Mouse (Mus musculus) left cerebral cortex, postnatal 36 days (tissue): ENCODE data around the gene C130060K24Rik. TPM values are rescaled to one million over a fixed set of nuclear protein-coding genes. Genes with fewer than 3 reads are reported as not detected.

ENCODE experiments used
- DNase-seq, 2 experiments: peaks; one replicate each; pipeline ENCODE4 v3.0.0; 2021 to 2022; ENCODE audit warnings: low spot score in 2 of 2, mixed read lengths in 1 of 2
- intact Hi-C: fragments of 180-260 bp; cut with DNase I; formaldehyde crosslinking; loops from one replicate; pipeline ENCODE4 v1.15.1; 2025
- total RNA-seq, 2 experiments: library from RNA; stranded (reverse); gene quantifications; 2 replicates each; pipeline ENCODE4 v1.2.3; 2021

C130060K24Rik gene
- total RNA-seq: under 1 TPM; 0.15 to 0.52 TPM

DNA sequence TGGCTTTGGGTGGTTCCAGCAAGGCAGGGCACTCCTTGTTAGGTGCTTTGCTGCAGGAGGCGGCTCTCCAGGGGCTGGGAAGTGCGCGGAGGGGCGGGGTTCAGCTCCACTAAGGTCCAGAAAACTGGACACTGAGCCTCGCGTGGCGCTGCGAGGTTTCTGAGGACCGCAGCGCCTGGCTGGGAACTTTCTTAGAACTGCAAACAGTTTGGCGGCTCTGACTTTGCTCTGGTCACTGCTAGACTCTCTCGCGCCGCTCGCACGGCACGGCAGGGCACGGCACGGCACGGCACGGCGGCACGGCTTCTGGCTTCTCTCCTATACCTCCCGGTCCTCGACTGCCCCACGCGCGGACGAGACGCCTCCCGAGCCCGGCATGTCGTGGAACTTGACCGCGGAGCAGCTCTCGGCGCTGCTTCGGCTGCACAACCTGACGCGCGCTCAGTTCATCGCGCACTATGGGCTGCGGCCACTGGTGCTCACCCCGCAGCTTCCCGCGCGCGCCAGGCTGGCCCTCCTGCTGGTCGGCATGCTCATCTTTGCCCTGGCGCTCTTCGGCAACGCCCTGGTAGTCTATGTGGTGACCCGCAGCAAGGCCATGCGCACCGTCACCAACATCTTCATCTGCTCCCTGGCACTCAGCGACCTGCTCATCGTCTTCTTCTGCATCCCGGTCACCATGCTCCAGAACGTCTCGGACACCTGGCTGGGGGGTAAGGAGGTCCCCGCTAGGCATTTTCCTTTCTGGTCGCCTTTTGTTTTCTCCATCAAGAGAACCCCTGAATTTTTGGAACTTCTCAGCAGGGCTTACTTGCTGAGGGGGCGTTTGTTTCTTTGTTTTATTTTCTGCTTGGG is at the start of gene C130060K24Rik:
TSS of gene C130060K24Rik (plus strand) at position 188 of the 855 bp plus-strand sequence.
- intact Hi-C loops: no loop called here
- no peak for DNase-seq

DNA sequence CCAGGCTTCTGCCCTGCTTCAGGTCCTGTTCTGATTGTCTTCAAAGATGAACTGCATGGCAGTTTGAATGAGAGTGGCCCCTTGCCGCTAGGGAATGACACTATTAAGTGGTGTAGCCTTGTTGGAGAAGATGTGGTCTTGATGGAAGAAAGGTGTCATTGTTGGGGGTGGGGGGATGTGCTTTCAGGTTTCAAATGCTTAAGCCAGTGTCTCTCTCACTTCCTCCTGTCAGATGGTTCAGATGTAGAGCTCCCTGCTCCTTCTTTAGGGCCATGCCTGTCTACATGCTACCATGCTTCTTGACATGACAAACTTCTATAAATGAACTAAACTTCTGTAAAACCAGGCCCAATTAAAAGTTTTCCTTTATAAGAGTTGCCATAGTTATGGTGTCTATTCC is 46.7 kb upstream of the C130060K24Rik start:
- intact Hi-C loops: no loop called here
- DNase-seq: no peak

GRCm38 (mm10) chr6:65339391-65339790 is 41.5 kb upstream of the C130060K24Rik start:
- DNase-seq: no peak
- intact Hi-C loops: no loop called here

DNA sequence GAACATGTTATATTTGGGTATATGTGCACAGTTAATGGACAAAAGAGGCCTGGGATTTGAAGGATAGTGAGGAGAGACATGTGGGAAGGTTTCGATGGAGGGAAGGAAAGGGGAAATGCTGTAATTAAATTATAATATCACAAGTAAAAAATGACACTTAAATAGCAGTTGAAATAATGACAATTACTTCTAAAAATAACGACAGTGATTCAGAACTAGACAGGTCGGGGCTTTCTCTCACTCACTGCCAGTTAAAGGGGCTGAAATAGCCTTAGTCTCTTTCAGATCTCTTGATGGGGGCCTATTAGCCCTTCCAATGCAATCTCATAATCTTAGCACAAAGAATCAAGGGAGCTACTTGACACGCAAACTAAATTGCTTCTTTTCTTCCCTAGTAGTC is 39.5 kb upstream of the C130060K24Rik start:
- intact Hi-C loops: no loop called here
- no peak for DNase-seq

DNA sequence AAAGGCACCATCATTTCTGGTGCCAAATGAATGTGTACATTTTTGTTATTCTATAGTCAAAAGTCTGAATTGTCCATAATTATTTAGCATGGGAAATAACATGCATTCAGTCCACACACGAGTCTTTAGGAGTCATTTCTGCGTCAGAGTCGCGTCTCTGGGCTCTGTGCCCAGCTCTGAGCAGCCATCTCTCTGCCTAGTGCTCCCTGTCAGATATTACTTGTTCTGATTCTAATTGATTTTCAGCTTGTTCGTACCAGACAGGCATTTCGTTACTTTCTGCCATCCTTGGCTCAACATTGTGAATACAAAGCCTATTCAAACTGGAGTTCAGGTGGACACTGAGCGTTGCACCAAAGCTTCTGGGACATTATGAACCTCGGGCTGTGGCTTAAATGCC is 33.2 kb upstream of the C130060K24Rik start:
- DNase-seq: no peak
- intact Hi-C loops: no loop called here

DNA sequence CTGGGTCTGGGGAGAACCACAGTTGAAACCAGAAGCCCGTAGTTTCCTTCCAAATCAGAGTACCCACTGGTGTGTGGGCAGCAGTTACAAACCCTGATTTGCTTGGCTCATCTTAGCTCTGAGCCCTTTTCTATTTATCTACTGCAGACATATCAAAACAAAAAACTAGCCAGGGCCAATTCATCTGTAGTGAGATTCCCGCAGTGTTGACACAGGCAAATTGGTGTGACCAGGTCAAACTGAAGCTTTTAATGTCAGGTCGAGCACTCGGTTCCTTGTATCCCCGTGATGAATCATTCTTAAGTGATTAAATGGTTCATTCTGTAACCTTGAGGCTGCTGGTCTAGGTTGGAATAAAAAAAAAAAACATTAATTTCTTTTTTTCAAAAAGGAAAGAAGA is 32.6 kb upstream of the C130060K24Rik start:
- DNase-seq: no peak
- intact Hi-C loops: no loop called here

- DNase-seq: no peak
- intact Hi-C loops: no loop called here
These were observed 29.3 kb upstream of the C130060K24Rik start for GRCm38 (mm10) chr6:65351622-65352021.

DNA sequence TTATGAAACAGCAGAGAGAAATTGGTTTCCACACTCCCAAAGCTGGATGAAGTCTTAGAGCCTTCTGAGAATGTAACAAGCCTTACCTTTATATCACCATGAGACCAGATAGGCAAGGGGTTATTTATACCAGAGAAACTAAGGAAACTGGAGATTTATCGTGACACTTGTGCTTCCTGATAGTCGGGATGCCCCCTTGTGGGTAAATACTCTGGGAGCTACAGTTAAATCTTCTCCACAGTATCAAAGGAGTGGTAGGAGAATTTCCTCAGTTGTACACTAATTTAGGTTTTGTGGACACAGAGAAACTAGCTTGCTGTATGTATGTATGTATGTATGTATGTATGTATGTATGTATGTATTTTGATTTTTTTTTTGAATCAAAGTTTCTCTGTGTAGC is 5.0 kb upstream of the C130060K24Rik start:
- no peak for DNase-seq
- intact Hi-C loops: no loop called here

GRCm38 (mm10) chr6:65421888-65422287 is 41.0 kb downstream of the C130060K24Rik start:
- DNase-seq: no peak
- intact Hi-C loops: no loop called here

- no peak for DNase-seq
These were observed 46.2 kb downstream of the C130060K24Rik start for GRCm38 (mm10) chr6:65427065-65427464.

GRCm38 (mm10) chr6:65433159-65433558 is 52.3 kb downstream of the C130060K24Rik start:
- intact Hi-C loops: no loop called here
- no peak for DNase-seq

More at GRCm38 (mm10) chr6:65427065-65427464, 46.2 kb downstream of the C130060K24Rik start:
- intact Hi-C loops: no loop called here

DNA sequence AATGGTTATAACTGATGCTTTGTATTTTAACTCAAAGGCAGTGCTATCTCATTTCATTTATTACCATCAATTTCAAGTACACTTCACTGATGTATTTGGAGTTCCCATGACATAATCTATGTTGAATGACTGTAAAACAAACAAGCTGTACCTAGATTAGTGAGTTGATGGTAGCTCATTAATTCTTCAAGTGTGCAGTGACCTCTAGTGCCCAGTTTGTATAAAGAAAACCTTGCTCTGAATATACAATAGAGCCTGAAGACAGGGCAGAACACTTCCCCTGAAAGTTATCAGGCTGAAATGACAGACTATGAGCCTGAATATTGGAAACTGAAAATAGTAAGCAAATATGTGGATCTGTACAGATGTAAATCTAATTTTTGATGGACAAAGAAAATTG is 72.6 kb downstream of the C130060K24Rik start:
- DNase-seq: no peak

DNA sequence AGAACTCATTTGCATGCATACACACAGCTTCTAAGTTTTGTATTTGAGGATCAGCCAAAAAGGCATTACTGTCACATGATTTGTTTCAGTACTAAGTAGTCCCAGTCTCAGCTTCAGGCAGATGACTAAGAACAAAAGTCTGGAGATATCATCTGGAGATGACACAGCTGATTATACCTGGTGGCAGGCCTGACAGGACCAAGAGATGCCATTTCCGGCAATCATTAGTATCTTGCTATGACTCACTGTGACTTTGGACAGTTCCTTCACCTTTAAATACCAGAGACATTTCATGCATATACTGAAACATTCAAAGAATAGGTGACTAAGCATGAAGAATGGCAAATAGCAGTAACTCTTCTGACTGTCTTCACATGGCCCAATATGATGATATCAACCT is 84.4 kb downstream of the C130060K24Rik start:
- no peak for DNase-seq
- intact Hi-C loops: no loop called here

More for the DNA sequence above, 72.6 kb downstream of the C130060K24Rik start:
- intact Hi-C loops: loop anchor here (2.0 kb wide), 1 partner anchor 327 kb away; no protein-coding TSS in a partner anchor

DNA sequence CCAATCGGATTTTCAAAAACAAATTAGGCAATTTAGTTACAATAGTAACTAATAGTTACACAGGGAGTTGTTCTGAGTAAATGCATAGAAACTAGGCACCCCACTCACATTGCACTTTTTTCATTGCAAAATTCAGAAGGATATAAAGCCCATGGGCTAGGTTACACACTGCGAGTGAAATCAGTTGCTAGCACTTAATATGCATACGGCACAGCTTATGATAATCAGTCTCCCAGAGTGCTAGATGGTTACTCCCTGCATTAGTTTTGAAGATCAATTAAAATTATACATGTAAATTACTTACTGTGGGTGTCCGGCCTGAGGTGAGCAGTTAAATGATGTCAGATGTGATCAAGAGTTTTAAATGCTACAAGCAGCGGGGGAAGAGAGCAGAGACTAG is 89.4 kb downstream of the C130060K24Rik start:
- intact Hi-C loops: no loop called here
- no peak for DNase-seq

GRCm38 (mm10) chr6:65472455-65472854 is 91.5 kb downstream of the C130060K24Rik start:
- intact Hi-C loops: no loop called here

DNA sequence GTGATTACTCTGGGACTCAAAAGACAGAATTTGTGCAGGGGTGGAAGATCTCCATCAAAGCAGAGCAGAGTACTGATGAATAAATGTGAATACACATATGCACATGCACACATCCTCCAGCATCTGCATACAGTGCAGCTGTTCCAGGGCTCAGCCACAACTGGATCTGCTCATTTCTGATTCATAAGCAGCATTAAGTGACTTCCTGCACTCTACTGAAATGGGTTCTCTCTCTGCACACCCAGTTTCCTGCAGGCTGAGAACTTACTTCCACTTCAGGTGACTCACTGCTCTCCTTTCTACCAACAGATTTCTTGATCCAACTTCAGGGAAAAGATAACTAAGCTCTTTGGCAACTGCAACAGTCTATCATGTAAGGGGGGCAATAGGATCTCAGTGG is 117.9 kb downstream of the C130060K24Rik start:
- intact Hi-C loops: no loop called here
- no peak for DNase-seq

More at GRCm38 (mm10) chr6:65472455-65472854, 91.5 kb downstream of the C130060K24Rik start:
- DNase-seq: no peak

Other genes starting within 250 kb of the C130060K24Rik start
- gene Hpgds, start 236.2 kb upstream of the C130060K24Rik start, total RNA-seq: 1 to 10 TPM; 3.9 to 4.1 TPM
- under 1 TPM in 1 of 2 experiments, not detected in 1; 0.30 TPM for gene Tnip3, start 144.2 kb downstream of the C130060K24Rik start, total RNA-seq